Mouse (Mus musculus): Measurements from ENCODE around the gene Pdcd2l. TPM values are rescaled to one million over a fixed set of nuclear protein-coding genes. Genes with fewer than 3 reads are reported as not detected.

The Pdcd2l gene
- total and polyA plus RNA-seq, 3 experiments: 27.9 to 51.6 (median 39.5) TPM

GRCm38 (mm10) chr7:34168470-34169251, 27.8 kb downstream of the Pdcd2l start:
- peak overlapping the region; percentile 90 to 95 (median 94) for H3K4me3 ChIP-seq (replicated peaks in 1 of 3; ENCODE audit: low read depth in 2 of 3, low read length in 2 of 3, poor library complexity in 1 of 3)
- no peaks in the 10 kb centered on the region for H3K9me3 ChIP-seq (replicated peaks; ENCODE audit: low read length)
- dilution Hi-C loops (cut with MboI; ENCODE audit: extremely low pct_ligation_motif_present, extremely low pct_unique_long_range_greater_than_20kb, low sequenced_read_pairs) (no loop called here), in situ Hi-C loops (cut with MboI; ENCODE audit: low pct_ligation_motif_present, low pct_unique_long_range_greater_than_20kb, low sequenced_read_pairs) (loop anchor here (5.0 kb wide), 1 partner anchor 64 kb away; the partner anchor contains the start of gene Gpi1)
- no peaks in the 10 kb centered on the region for H3K27me3 ChIP-seq (replicated peaks)
- DNase-seq (ENCODE audit: extremely low read depth): peak; percentile 80
- H3K36me3 ChIP-seq (replicated peaks in 1 of 2; ENCODE audit: control insufficient read depth in 1 of 2, insufficient read depth in 1 of 2, low read length in 1 of 2): peaks cover 12 to 21% of the 10 kb centered on the region in 2 experiments
- TF ChIP-seq CHD2 (IDR thresholded peaks at IDR 0.05; ENCODE audit: low read length) (peak; percentile 88), ELF1 (IDR thresholded peaks at IDR 0.05; ENCODE audit: low read depth, low read length) (peak; percentile 83), MEF2A (IDR thresholded peaks at IDR 0.05; ENCODE audit: borderline replicate concordance, low read depth, low read length) (0 out of 2 replicates have a peak, but pooled peaks have one; percentile 56), POLR2A (IDR thresholded peaks at IDR 0.05; ENCODE audit: low read depth, low read length) (peak; percentile 97), MAFK (IDR thresholded peaks at IDR 0.05; ENCODE audit: insufficient replicate concordance, low read length) (no peak), MAX (IDR thresholded peaks at IDR 0.05; ENCODE audit: low read length) (no peak), RCOR1 (conservative IDR thresholded peaks at IDR 0.05; ENCODE audit: low read depth, low read length) (no peak), ZMIZ1 (IDR thresholded peaks at IDR 0.05; ENCODE audit: low read depth, low read length) (peak; percentile 93), BHLHE40 (IDR thresholded peaks at IDR 0.05; ENCODE audit: low read depth, low read length) (0 out of 2 replicates have a peak, but pooled peaks have one; percentile 15), RAD21 (IDR thresholded peaks at IDR 0.05; ENCODE audit: low read depth, low read length) (no peak), ZNF384 (IDR thresholded peaks at IDR 0.05; ENCODE audit: low read depth, low read length) (no peak), USF2 (conservative IDR thresholded peaks at IDR 0.05; ENCODE audit: low read depth, low read length) (no peak), HCFC1 (IDR thresholded peaks at IDR 0.05; ENCODE audit: low read depth, low read length) (peak; percentile 84), PAX5 (IDR thresholded peaks at IDR 0.05; ENCODE audit: low read length) (no peak), SIN3A (IDR thresholded peaks at IDR 0.05; ENCODE audit: low read length) (peak; percentile 59; the same call in 1 of the 2 replicates), USF1 (IDR thresholded peaks at IDR 0.05; ENCODE audit: low read depth, low read length) (no peak), NRF1 (IDR thresholded peaks at IDR 0.05; ENCODE audit: low read depth, low read length) (peak; percentile 91), KAT2A (IDR thresholded peaks at IDR 0.05; ENCODE audit: insufficient replicate concordance, low read length) (peak; percentile 86; the same call in 1 of the 2 replicates), ETS1 (conservative IDR thresholded peaks at IDR 0.05; ENCODE audit: low read depth, low read length) (0 out of 2 replicates have a peak, but pooled peaks have one; percentile 11), SMC3 (IDR thresholded peaks at IDR 0.05; ENCODE audit: low read depth, low read length) (no peak), POLR2AphosphoS2 (IDR thresholded peaks at IDR 0.05; ENCODE audit: low read depth, low read length) (peak; percentile 88), TBP (conservative IDR thresholded peaks at IDR 0.05; ENCODE audit: low read depth, low read length) (peak; percentile 81), TCF12 (IDR thresholded peaks at IDR 0.05; ENCODE audit: low read depth, low read length) (peak; percentile 96), IRF4 (IDR thresholded peaks at IDR 0.05; ENCODE audit: low read depth, low read length) (peak; percentile 51; the same call in 1 of the 2 replicates), MYC (IDR thresholded peaks at IDR 0.05; ENCODE audit: low read depth, low read length) (peak; percentile 70; the same call in 1 of the 2 replicates), NELFE (IDR thresholded peaks at IDR 0.05; ENCODE audit: low read depth, low read length) (peak; percentile 96)
- H3K4me2 ChIP-seq (ENCODE audit: insufficient read depth, low read depth, poor library complexity, severe bottlenecking): peak overlapping the region; percentile 9; the same call in 1 of the 2 replicates
- peak overlapping the region; percentile 62 for H3K27ac ChIP-seq (ENCODE audit: insufficient read depth, low read depth)
- peaks cover 38% of the 10 kb centered on the region for H3K79me2 ChIP-seq (replicated peaks; ENCODE audit: control insufficient read depth, extremely low read depth, insufficient read depth, poor library complexity, severe bottlenecking)
- H3K4me1 ChIP-seq (ENCODE audit: control insufficient read depth in 1 of 2, insufficient read depth in 2 of 2): peaks cover 2 to 18% of the 10 kb centered on the region in 2 experiments; a peak in 3 of 4 replicates
- H3K9ac ChIP-seq (ENCODE audit: insufficient read depth, low read depth): peak overlapping the region; percentile 93

Measured in CH12.LX (cell line).